Mouse (Mus musculus) skeletal muscle tissue, adult 2 months (tissue): Measurements from ENCODE around the gene Ddah1.
A peak's percentile ranks its signal among the peaks of the same experiment; 100 is the strongest.
"Not testable (repeated sequence)": the region's sequence is repeated elsewhere in the genome, so short reads cannot be mapped to it uniquely, and the experiment has no call there.

Source experiments
- DNase-seq: peaks from one replicate; pipeline ENCODE4 v3.0.0-alpha.2; 2012; ENCODE audit warnings: low read depth, low spot score

Gene Ddah1

GRCm38 (mm10) chr3:145906582-145906981 is 148.1 kb downstream of the Ddah1 start:
- DNase-seq, result no peak

- DNase-seq, result no peak
Observed at GRCm38 (mm10) chr3:145912512-145912911, 154.0 kb downstream of the Ddah1 start.

GRCm38 (mm10) chr3:145913263-145913662 is 154.8 kb downstream of the Ddah1 start:
- no peak for DNase-seq

GRCm38 (mm10) chr3:145913942-145914341 is 155.5 kb downstream of the Ddah1 start:
- DNase-seq, result not testable (repeated sequence)

- no peak for DNase-seq
Observed at GRCm38 (mm10) chr3:145916374-145916773, 157.9 kb downstream of the Ddah1 start.

- no peak for DNase-seq
Observed at GRCm38 (mm10) chr3:145916826-145917225, 158.4 kb downstream of the Ddah1 start.

GRCm38 (mm10) chr3:145922019-145922854 is 163.8 kb downstream of the Ddah1 start, which contains the start of gene Bcl10:
Bcl10 (plus strand) TSS chr3:145922804.
- no peak for DNase-seq

GRCm38 (mm10) chr3:145922971-145923370 is 164.5 kb downstream of the Ddah1 start:
- no peak for DNase-seq

GRCm38 (mm10) chr3:145923874-145924577 is 165.6 kb downstream of the Ddah1 start:
- peak; percentile 100 for DNase-seq

- no peak for DNase-seq
Observed at GRCm38 (mm10) chr3:145924649-145925337, 166.3 kb downstream of the Ddah1 start.

- DNase-seq, result no peak
Observed at GRCm38 (mm10) chr3:145925506-145925905, 167.0 kb downstream of the Ddah1 start.

GRCm38 (mm10) chr3:145929525-145930400 is 171.3 kb downstream of the Ddah1 start:
- DNase-seq, result no peak

GRCm38 (mm10) chr3:145933845-145934244 is 175.4 kb downstream of the Ddah1 start:
- DNase-seq, result no peak

GRCm38 (mm10) chr3:145937505-145938404 is 179.3 kb downstream of the Ddah1 start, which contains the start of gene 2410004B18Rik:
2410004B18Rik (plus strand) TSS chr3:145938014.
- peak; percentile 87 for DNase-seq

- no peak for DNase-seq
Observed at GRCm38 (mm10) chr3:145938405-145939349, 180.2 kb downstream of the Ddah1 start.

- no peak for DNase-seq
Observed at GRCm38 (mm10) chr3:145939402-145939801, 180.9 kb downstream of the Ddah1 start.

- no peak for DNase-seq
Observed at GRCm38 (mm10) chr3:145939971-145940370, 181.5 kb downstream of the Ddah1 start.

GRCm38 (mm10) chr3:145941971-145942370 is 183.5 kb downstream of the Ddah1 start:
- DNase-seq, result no peak
